Comparison of ENCODE assay signal across 8 mouse cellular contexts in the genomic region with DNA sequence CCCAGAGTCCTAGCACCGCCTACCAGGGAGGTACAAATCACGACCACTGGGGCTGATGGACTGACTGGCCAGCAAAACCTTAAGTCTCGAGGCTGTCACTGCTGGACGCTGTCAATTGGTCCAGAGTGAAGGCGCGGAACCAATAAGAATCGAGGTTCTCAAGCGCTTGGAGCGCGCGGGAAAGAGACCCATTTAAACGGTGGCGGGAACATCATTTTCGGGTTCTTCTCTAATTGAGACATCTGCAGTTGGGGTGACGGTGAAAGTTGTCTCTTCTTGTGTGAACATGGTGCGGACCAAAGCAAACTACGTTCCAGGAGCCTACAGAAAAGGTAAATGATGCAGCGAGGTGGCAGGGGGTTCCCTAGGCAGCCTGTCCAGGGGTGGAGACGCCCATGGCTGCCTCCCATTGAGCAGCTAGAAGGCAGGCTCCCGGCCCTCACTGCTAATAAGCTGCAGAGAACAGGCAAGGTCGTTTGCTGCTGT. TPM values are rescaled to one million over a fixed set of nuclear protein-coding genes. Genes with fewer than 3 reads are reported as not detected.
DNase-seq lines count a peak whose midpoint lies in the region; ATAC-seq and TF ChIP-seq lines count a peak whose summit lies in the region.

TSS of gene Pclaf (plus strand) at position 95 of the 486 bp plus-strand sequence.

- no peak within 1 kb of the TSS for H3K27ac ChIP-seq in ES-E14 (ENCODE audit: insufficient read depth, low read depth, low read length, poor library complexity, severe bottlenecking)
- no peak within 1 kb of the TSS for H3K27ac ChIP-seq in brown adipose tissue, adult 24 weeks (replicated peaks; ENCODE audit: low read depth, low read length)
- no peak within 1 kb of the TSS for H3K27ac ChIP-seq in hindbrain, embryonic 12.5 days
- no peak within 1 kb of the TSS for H3K27ac ChIP-seq in left cerebral cortex, adult 2 months

- H3K4me2 ChIP-seq in hindbrain, embryonic 12.5 days (replicated peaks): peak within 1 kb of the TSS; percentile 71

- H3K9me3 ChIP-seq in ES-E14 (ENCODE audit: control insufficient read depth, insufficient read depth, low read depth, low read length): no peaks in the 10 kb centered on the region
- H3K9me3 ChIP-seq in hindbrain, embryonic 12.5 days (replicated peaks): no peaks in the 10 kb centered on the region
- no peaks in the 10 kb centered on the region for H3K9me3 ChIP-seq in megakaryocyte, embryonic 14.5 days

- TF ChIP-seq CTCF in left cerebral cortex, adult 2 months (IDR thresholded peaks at IDR 0.05): no peak; the same call in 1 of the 2 replicates

- WGBS in hindbrain, embryonic 12.5 days: under 1% methylated on average over 21 of the region's 21 CpGs

- no peaks in the 10 kb centered on the region; the same call in none of the 2 replicates for H3K36me3 ChIP-seq in ES-E14 (ENCODE audit: control insufficient read depth, insufficient read depth, low read length, poor library complexity, severe bottlenecking)
- peaks cover 19% of the 10 kb centered on the region; the same call in 1 of the 2 replicates for H3K36me3 ChIP-seq in hindbrain, embryonic 12.5 days
- H3K36me3 ChIP-seq in megakaryocyte, embryonic 14.5 days (replicated peaks; ENCODE audit: low read length): peaks cover 17% of the 10 kb centered on the region

- in situ Hi-C loops in ES-E14 (cut with MboI; ENCODE audit: low sequenced_read_pairs in 2 of 2, unreplicated experiment in 2 of 2): no loop called here

- peak within 1 kb of the TSS; percentile 62 to 86 for H3K4me3 ChIP-seq in ES-E14 (ENCODE audit: insufficient read depth in 1 of 2, low read depth in 1 of 2, low read length in 2 of 2, poor library complexity in 1 of 2, severe bottlenecking in 1 of 2)
- peak within 1 kb of the TSS; percentile 42 for H3K4me3 ChIP-seq in brown adipose tissue, adult 24 weeks (ENCODE audit: insufficient read depth, low read depth, low read length)
- H3K4me3 ChIP-seq in hindbrain, embryonic 12.5 days: peak within 1 kb of the TSS; percentile 47
- peak within 1 kb of the TSS; percentile 30 for H3K4me3 ChIP-seq in left cerebral cortex, adult 2 months
- H3K4me3 ChIP-seq in megakaryocyte, embryonic 14.5 days (replicated peaks): peak within 1 kb of the TSS; percentile 93

- peak; percentile 39 for DNase-seq in ES-E14 (ENCODE audit: low read depth, low spot score)
- peak; percentile 53 to 54 for DNase-seq in frontal cortex, postnatal 10 days (ENCODE audit: low spot score in 2 of 2)
- peak; percentile 32 to 46 for DNase-seq in left cerebral cortex, adult 2 months (ENCODE audit: extremely low spot score in 1 of 2, low spot score in 2 of 2)
- DNase-seq in right cerebral cortex, postnatal 10 days (ENCODE audit: low spot score in 2 of 2): peak; percentile 79 to 87
- DNase-seq in urinary bladder, postnatal 14 days (ENCODE audit: low spot score): peak; percentile 62

- peak; percentile 81 for ATAC-seq in hindbrain, embryonic 12.5 days (ENCODE audit: low FRiP score)

- peak within 1 kb of the TSS; percentile 68 for H3K9ac ChIP-seq in ES-E14 (ENCODE audit: insufficient read depth, low read depth, low read length, poor library complexity, severe bottlenecking)
- peak within 1 kb of the TSS; percentile 60 for H3K9ac ChIP-seq in hindbrain, embryonic 12.5 days

- no peaks in the 10 kb centered on the region; a peak in 1 of 4 replicates for H3K4me1 ChIP-seq in ES-E14 (ENCODE audit: control insufficient read depth in 2 of 2, insufficient read depth in 2 of 2, low read length in 2 of 2, poor library complexity in 1 of 2)
- H3K4me1 ChIP-seq in brown adipose tissue, adult 24 weeks (ENCODE audit: control insufficient read depth, insufficient read depth, insufficient read length, low read length): no peaks in the 10 kb centered on the region
- H3K4me1 ChIP-seq in hindbrain, embryonic 12.5 days: peaks cover 14% of the 10 kb centered on the region
- H3K4me1 ChIP-seq in megakaryocyte, embryonic 14.5 days: peaks cover 16% of the 10 kb centered on the region

- intact Hi-C loops in left cerebral cortex, adult 2 months (cut with DNase I): no loop called here

- no peaks in the 10 kb centered on the region for H3K27me3 ChIP-seq in hindbrain, embryonic 12.5 days
- no peaks in the 10 kb centered on the region for H3K27me3 ChIP-seq in megakaryocyte, embryonic 14.5 days (replicated peaks)

TF ChIP-seq in ES-E14, 5 proteins besides CTCF, POLR2A, EP300 and RAD21:
- TF ChIP-seq HCFC1 (IDR thresholded peaks at IDR 0.05; ENCODE audit: borderline replicate concordance, insufficient read depth, low read length) (no peak), ZNF384 (IDR thresholded peaks at IDR 0.05; ENCODE audit: low read depth, low read length) (no peak), MAFK (IDR thresholded peaks at IDR 0.05; ENCODE audit: insufficient read depth, low read depth, low read length) (no peak), ZC3H11A (IDR thresholded peaks at IDR 0.05; ENCODE audit: borderline replicate concordance, low read depth, low read length) (no peak), CHD2 (IDR thresholded peaks at IDR 0.05; ENCODE audit: low read depth, low read length) (no peak)

RNA-seq across cellular contexts. Expression of gene Pclaf, which starts in this region (rescaled TPM):
- total RNA-seq in ES-E14 (2012; rRNA removed): 33.7 and 36.7 TPM in 2 replicates
- polyA plus RNA-seq in brown adipose tissue, adult 24 weeks (2012; ENCODE audit: insufficient read depth, insufficient read length, missing spikeins): not detected in 2 replicates
- polyA plus RNA-seq in hindbrain, embryonic 12.5 days (2016; fragmentation: Nextera tagmentation; extraction: Ambion mirVana): 117 and 128 TPM in 2 replicates
- total RNA-seq in left cerebral cortex, adult 2 months (2021): not detected
- polyA plus RNA-seq in megakaryocyte, embryonic 14.5 days (2012; ENCODE audit: insufficient read depth, low replicate concordance): 2.8 TPM in 1 of 2 replicates, not detected in the other

Comparison
In these comparisons a context has a peak if more than half of its experiments do, and no peak if none do; other contexts are left out.
1. RNA of gene Pclaf (total RNA-seq): 33.7 to 36.7 TPM in ES-E14; not detected in left cerebral cortex, adult 2 months; every median in the first group is over 10 times any median in the second.
2. RNA of gene Pclaf (polyA plus RNA-seq): 117 to 128 TPM in hindbrain, embryonic 12.5 days; 2.8 TPM in megakaryocyte, embryonic 14.5 days and not detected in brown adipose tissue, adult 24 weeks; every median in the first group is over 10 times any median in the second.
3. Peak in DNase-seq and H3K4me3 ChIP-seq in left cerebral cortex, adult 2 months; RNA of the gene not detected or under 1 TPM.
4. H3K4me3 ChIP-seq: peak in every context shown above with its lines; median percentile 93 in megakaryocyte, embryonic 14.5 days; 74 in ES-E14; 47 in hindbrain, embryonic 12.5 days; 42 in brown adipose tissue, adult 24 weeks; 30 in left cerebral cortex, adult 2 months.
5. Peak in every context shown above with its lines, with median percentiles within 50 percentile points of each other: DNase-seq.